Mouse (Mus musculus) midbrain, postnatal 0 days (tissue): ENCODE data around the gene Auh. TPM values are rescaled to one million over a fixed set of nuclear protein-coding genes. Genes with fewer than 3 reads are reported as not detected.

Experiments
- ATAC-seq: fragments of 200-750 bp; cut with Nextera tagmentation; 2 replicates; pipeline ENCODE4 v1.8.0; 2017; ENCODE audit warnings: moderate number of reproducible peaks, mild to moderate bottlenecking, moderate TSS enrichment, moderate library complexity; ENCODE audit not compliant: low FRiP score
- DNase-seq: peaks from one replicate; pipeline ENCODE4 v3.0.0-alpha.2; 2015; ENCODE audit warnings: low spot score
- H3K27ac ChIP-seq: fragments of 300-500 bp; sonication (generic); 2 replicates; pipeline ENCODE4 v1.5.1; 2014; ENCODE audit warnings: low read depth, mild to moderate bottlenecking, low read length, mixed read lengths
- H3K27me3 ChIP-seq: fragments of 300-500 bp; sonication (generic); 2 replicates; pipeline ENCODE4 v1.6.1; 2014; ENCODE audit warnings: low read length, control low read depth, mixed read lengths; ENCODE audit not compliant: insufficient read depth
- H3K36me3 ChIP-seq: fragments of 300-500 bp; sonication (generic); 2 replicates; pipeline ENCODE4 v1.6.1; 2014; ENCODE audit warnings: low read length, control low read depth, mixed read lengths; ENCODE audit not compliant: insufficient read depth
- H3K4me1 ChIP-seq: fragments of 300-500 bp; sonication (generic); 2 replicates; pipeline ENCODE4 v1.6.1; 2014; ENCODE audit warnings: mild to moderate bottlenecking, control low read depth, antibody characterized with exemption, low read length, mixed read lengths; ENCODE audit not compliant: insufficient read depth
- H3K4me2 ChIP-seq: fragments of 300-500 bp; sonication (generic); 2 replicates; pipeline ENCODE4 v1.6.1; 2014; ENCODE audit warnings: low read depth, mild to moderate bottlenecking, low read length, mixed read lengths; ENCODE audit not compliant: poor library complexity, severe bottlenecking
- H3K4me3 ChIP-seq: fragments of 300-500 bp; sonication (generic); 2 replicates; pipeline ENCODE4 v1.5.1; 2014; ENCODE audit warnings: low read depth, mild to moderate bottlenecking, low read length, moderate library complexity
- H3K9ac ChIP-seq: fragments of 300-500 bp; sonication (generic); replicated peaks from 2 replicates; pipeline ENCODE4 v1.6.1; 2014; ENCODE audit warnings: mild to moderate bottlenecking, low read length, moderate library complexity, mixed read lengths; ENCODE audit not compliant: poor library complexity, severe bottlenecking
- H3K9me3 ChIP-seq: fragments of 300-500 bp; sonication (generic); 2 replicates; pipeline ENCODE4 v1.6.1; 2016; ENCODE audit warnings: low read length, control low read depth
- CTCF ChIP-seq: IDR thresholded peaks from 2 replicates; pipeline ENCODE4 v1.5.1; 2016; ENCODE audit warnings: antibody characterized with exemption, mild to moderate bottlenecking
- whole genome bisulfite sequencing: fragments of 180-500 bp; shearing (Covaris S2); extraction: QIAGEN DNeasy Blood & Tissue Kit; methylation state at CpG from one replicate; pipeline ENCODE4 v1.1.7; 2014; 5-methylcytosine and 5-hydroxymethylcytosine counted together
- polyA plus RNA-seq: library from polyadenylated mRNA; unstranded; fragments of >200 nt; fragmentation: Nextera tagmentation; extraction: Ambion mirVana; gene quantifications from 2 replicates; pipeline ENCODE4 v1.2.1, GENCODE M21; 2015
- total RNA-seq: library from RNA; depleted of rRNA; stranded (reverse); fragments of >200 nt; gene quantifications from 2 replicates; pipeline ENCODE4 v1.2.3, GENCODE M21; 2014; rRNA removed

Auh gene
- total and polyA plus RNA-seq, 2 experiments from 2014 or later, result 53.9 to 55.9 TPM

GRCm38 (mm10) chr13:52792242-52792844 lies 137.1 kb downstream of the Auh start:
- Histone ChIP-seq H3K36me3 (no peaks in the 10 kb centered on the region), H3K27me3 (no peaks in the 10 kb centered on the region), H3K27ac (no peak overlapping the region), H3K9me3 (no peaks in the 10 kb centered on the region), H3K4me1 (no peaks in the 10 kb centered on the region), H3K9ac (no peak overlapping the region), H3K4me2 (no peak overlapping the region), H3K4me3 (no peak overlapping the region)
- 89% methylated on average over 9 of the region's 9 CpGs for WGBS
- ATAC-seq, result no peak
- no peak for TF ChIP-seq CTCF
- DNase-seq, result no peak

- WGBS, result 77% methylated on average over 5 of the region's 5 CpGs
- no peak for DNase-seq
Measured at GRCm38 (mm10) chr13:52790894-52791293, 138.6 kb downstream of the Auh start.

More at GRCm38 (mm10) chr13:52790894-52791293, 138.6 kb downstream of the Auh start:
- no peaks in the 10 kb centered on the region for H3K36me3 ChIP-seq
- H3K27me3 ChIP-seq, result no peaks in the 10 kb centered on the region
- no peak for ATAC-seq
- no peak for TF ChIP-seq CTCF
- no peak overlapping the region for H3K9ac ChIP-seq
- H3K4me3 ChIP-seq, result no peak overlapping the region
- H3K27ac ChIP-seq, result no peak overlapping the region
- H3K4me1 ChIP-seq, result no peaks in the 10 kb centered on the region
- no peak overlapping the region for H3K4me2 ChIP-seq
- no peaks in the 10 kb centered on the region for H3K9me3 ChIP-seq

Other genes starting within 250 kb of the Auh start
- 15.7 and 20.8 TPM in 2 replicates for gene Nfil3, start 51.4 kb upstream of the Auh start, total RNA-seq
- 27.3 and 27.5 TPM in 2 replicates for gene Nfil3, start 51.4 kb upstream of the Auh start, polyA plus RNA-seq